Comparison of ENCODE assay signal across 13 mouse cellular contexts in genomic region chr11:5427251-5427650, GRCm38 (mm10).
"Had no signal": no experiment of that assay in that cellular context is flagged by ENCODE, and none has a peak within 500 bp of the region (broad histone marks: within the 10 kb centered on the region; RNA-seq: fewer than 3 reads in every experiment).

No protein-coding gene starts in this region.

- H3K36me3 ChIP-seq: intestine, embryonic 15.5 days; limb, embryonic 15.5 days; liver, embryonic 13.5 days; midbrain, embryonic 13.5 days had no signal

- H3K4me2 ChIP-seq: intestine, embryonic 15.5 days; limb, embryonic 15.5 days; liver, embryonic 13.5 days; midbrain, embryonic 13.5 days had no signal

- H3K27me3 ChIP-seq: intestine, embryonic 15.5 days; limb, embryonic 15.5 days; liver, embryonic 13.5 days; midbrain, embryonic 13.5 days had no signal

- ATAC-seq: intestine, embryonic 15.5 days; midbrain, embryonic 13.5 days had no signal

- DNase-seq: kidney, adult 18-20 months; kidney, postnatal 10 days; kidney, postnatal 4 days; liver, embryonic 13.5 days; lung, adult 2 months; lung, postnatal 14 days; right cerebral cortex, postnatal 25 days; thymus, adult 2 months; thymus, postnatal 25 days had no signal

- H3K4me3 ChIP-seq: intestine, embryonic 15.5 days; layer of hippocampus, adult 2 months; limb, embryonic 15.5 days; liver, embryonic 13.5 days; midbrain, embryonic 13.5 days had no signal

- H3K9ac ChIP-seq: intestine, embryonic 15.5 days; limb, embryonic 15.5 days; liver, embryonic 13.5 days; midbrain, embryonic 13.5 days had no signal

- H3K9me3 ChIP-seq: intestine, embryonic 15.5 days; limb, embryonic 15.5 days; liver, embryonic 13.5 days; midbrain, embryonic 13.5 days had no signal

- H3K27ac ChIP-seq: intestine, embryonic 15.5 days; layer of hippocampus, adult 2 months; liver, embryonic 13.5 days; midbrain, embryonic 13.5 days had no signal
